Mouse (Mus musculus): ENCODE measurements around the gene Tbc1d8b. TPM values are rescaled to one million over a fixed set of nuclear protein-coding genes. Genes with fewer than 3 reads are reported as not detected.
A peak's percentile ranks its signal among the peaks of the same experiment; 100 is the strongest.

Tbc1d8b gene
- 1.8 and 2.0 TPM in 2 replicates for polyA plus RNA-seq (2014; fragmentation: Nextera tagmentation; extraction: Ambion mirVana)

DNA sequence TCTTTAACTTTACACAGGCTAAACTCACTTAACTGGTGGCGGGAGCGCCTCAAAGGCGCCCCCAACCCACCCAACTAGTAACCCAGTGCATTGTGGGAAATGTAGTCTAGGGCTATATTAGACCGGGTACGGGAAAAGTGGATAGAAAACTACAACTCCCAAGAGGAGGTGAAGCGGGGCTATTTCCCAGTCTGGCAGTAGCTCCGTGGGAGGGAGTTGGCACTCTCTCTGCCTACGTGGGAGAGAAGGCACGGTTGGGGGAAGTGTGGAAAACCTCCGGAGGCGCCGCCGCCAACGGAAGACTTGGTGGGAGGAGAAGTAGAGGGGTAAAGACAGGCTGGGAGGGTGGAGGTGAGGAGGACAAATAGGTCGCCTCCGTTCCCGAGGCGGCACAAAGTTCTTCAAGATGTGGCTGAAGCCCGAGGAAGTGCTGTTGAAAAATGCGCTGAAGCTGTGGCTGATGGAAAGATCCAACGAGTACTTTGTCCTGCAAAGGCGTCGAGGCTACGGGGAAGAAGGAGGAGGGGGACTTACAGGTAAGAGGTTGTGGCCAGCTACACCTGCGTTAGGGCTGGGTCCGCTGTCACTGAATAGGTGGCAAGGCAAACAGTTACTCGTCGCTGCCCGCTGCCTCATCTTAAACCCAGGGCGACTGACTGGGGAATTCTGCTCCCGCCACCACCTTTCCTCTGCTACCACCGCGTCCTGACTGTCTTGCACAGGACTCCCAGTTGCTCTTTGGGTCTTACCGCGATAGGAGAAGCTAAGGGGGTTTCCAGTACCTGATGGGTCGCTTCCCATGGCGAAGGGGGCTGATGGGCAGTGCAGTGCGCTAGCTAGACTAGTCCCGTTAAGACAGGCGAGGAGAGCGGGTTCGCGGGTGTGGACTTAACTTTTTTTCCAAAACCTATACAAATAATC, at the start of gene Tbc1d8b:
Gene Tbc1d8b, plus strand, starts transcription at position 222 of the 921 bp plus-strand sequence.
- DNase-seq (peak; percentile 94), ATAC-seq (ENCODE audit: insufficient read depth) (peak; percentile 100)
- H3K9ac ChIP-seq: peak within 1 kb of the TSS; percentile 56
- H3K9me3 ChIP-seq (ENCODE audit: low read depth, low read length): no peaks in the 10 kb centered on the region
- H3K27me3 ChIP-seq (ENCODE audit: insufficient read depth, low read length): no peaks in the 10 kb centered on the region
- WGBS: 11% methylated on average over 43 of the region's 43 CpGs
- no peaks in the 10 kb centered on the region for H3K4me1 ChIP-seq (ENCODE audit: insufficient read depth)
- H3K27ac ChIP-seq (ENCODE audit: low read depth): peak within 1 kb of the TSS; percentile 55
- H3K4me2 ChIP-seq: peak within 1 kb of the TSS; percentile 62
- peak within 1 kb of the TSS; percentile 52 for H3K4me3 ChIP-seq (ENCODE audit: low read depth, low read length)
- no peaks in the 10 kb centered on the region for H3K36me3 ChIP-seq (ENCODE audit: insufficient read depth)
- TF ChIP-seq CTCF (IDR thresholded peaks at IDR 0.05; ENCODE audit: low read depth): no peak

DNA sequence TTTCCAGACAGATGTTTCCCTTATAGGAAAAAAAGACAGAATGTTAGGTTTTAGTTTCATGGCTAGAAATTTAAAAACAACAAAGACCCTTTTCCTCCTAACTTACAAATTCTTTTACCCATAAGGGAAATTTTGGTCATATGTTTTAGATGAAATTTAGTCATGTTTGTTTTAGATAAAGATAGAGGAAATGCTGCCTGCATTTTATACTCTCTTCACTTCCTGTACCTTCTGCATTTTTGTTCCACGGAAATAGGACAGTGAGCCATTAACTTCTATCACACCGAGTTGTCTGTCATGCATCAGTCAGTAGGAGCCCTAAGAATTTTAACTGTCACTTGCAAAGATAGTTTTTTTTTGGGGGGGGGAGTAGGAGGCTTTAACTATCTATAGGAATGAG, 45.1 kb upstream of the Tbc1d8b start:
- 38% methylated on average over 2 of the region's 2 CpGs for WGBS
- DNase-seq: no peak
- ATAC-seq (ENCODE audit: insufficient read depth): no peak

DNA sequence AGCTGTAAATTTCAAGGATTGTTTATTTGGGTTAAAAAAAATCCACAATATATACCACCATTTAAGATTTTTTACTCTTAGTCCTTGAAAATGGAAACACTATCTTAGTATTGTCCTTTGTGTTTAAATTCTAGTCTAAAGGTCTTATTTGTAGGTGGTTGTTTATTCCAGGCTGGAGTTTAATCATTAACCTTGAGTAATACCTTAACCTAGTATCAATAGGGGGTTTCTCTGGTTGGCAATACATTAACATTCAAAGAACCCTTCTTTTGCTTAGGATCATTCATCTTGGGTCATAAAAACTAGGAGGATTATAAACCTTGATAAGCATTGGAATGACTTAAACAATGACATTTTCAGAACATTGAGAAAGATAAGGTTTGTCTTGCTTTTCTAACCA, 44.4 kb upstream of the Tbc1d8b start:
- no peak overlapping the region for H3K4me2 ChIP-seq
- no peak overlapping the region for H3K9ac ChIP-seq
- H3K4me3 ChIP-seq (ENCODE audit: low read depth, low read length): no peak overlapping the region
- H3K27ac ChIP-seq (ENCODE audit: low read depth): no peak overlapping the region
- no peak for TF ChIP-seq CTCF (IDR thresholded peaks at IDR 0.05; ENCODE audit: low read depth)
- no peaks in the 10 kb centered on the region for H3K4me1 ChIP-seq (ENCODE audit: insufficient read depth)
- DNase-seq (no peak), ATAC-seq (ENCODE audit: insufficient read depth) (no peak)
- H3K36me3 ChIP-seq (ENCODE audit: insufficient read depth): no peaks in the 10 kb centered on the region
- H3K9me3 ChIP-seq (ENCODE audit: low read depth, low read length): no peaks in the 10 kb centered on the region
- no peaks in the 10 kb centered on the region for H3K27me3 ChIP-seq (ENCODE audit: insufficient read depth, low read length)

More for the DNA sequence above, 45.1 kb upstream of the Tbc1d8b start:
- no peak overlapping the region for H3K9ac ChIP-seq
- no peaks in the 10 kb centered on the region for H3K27me3 ChIP-seq (ENCODE audit: insufficient read depth, low read length)
- no peaks in the 10 kb centered on the region for H3K4me1 ChIP-seq (ENCODE audit: insufficient read depth)
- no peaks in the 10 kb centered on the region for H3K9me3 ChIP-seq (ENCODE audit: low read depth, low read length)
- no peak for TF ChIP-seq CTCF (IDR thresholded peaks at IDR 0.05; ENCODE audit: low read depth)
- H3K4me3 ChIP-seq (ENCODE audit: low read depth, low read length): no peak overlapping the region
- no peak overlapping the region for H3K27ac ChIP-seq (ENCODE audit: low read depth)
- no peak overlapping the region for H3K4me2 ChIP-seq
- no peaks in the 10 kb centered on the region for H3K36me3 ChIP-seq (ENCODE audit: insufficient read depth)

DNA sequence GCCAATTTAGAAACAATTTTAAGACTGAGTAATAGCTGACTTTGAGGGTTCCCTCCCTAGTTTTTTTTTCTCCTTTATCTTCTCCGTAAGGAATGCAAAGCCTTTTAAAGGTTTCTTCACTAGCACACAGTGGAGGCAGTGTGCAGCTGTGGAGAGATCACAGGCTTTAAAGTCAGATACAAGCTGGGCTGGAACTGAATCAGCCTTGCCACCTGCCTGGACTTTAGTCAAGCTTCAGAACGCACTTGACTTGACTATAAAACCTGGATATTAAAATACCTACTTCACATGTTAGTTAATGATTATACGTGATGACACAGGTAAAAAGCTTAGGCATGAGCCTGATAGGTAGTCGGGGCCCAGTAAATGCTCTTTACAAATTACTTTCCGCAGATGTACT, 32.6 kb upstream of the Tbc1d8b start:
- Histone ChIP-seq H3K9ac (no peak overlapping the region), H3K4me1 (ENCODE audit: insufficient read depth) (no peaks in the 10 kb centered on the region), H3K36me3 (ENCODE audit: insufficient read depth) (no peaks in the 10 kb centered on the region), H3K4me2 (no peak overlapping the region), H3K9me3 (ENCODE audit: low read depth, low read length) (no peaks in the 10 kb centered on the region), H3K27me3 (ENCODE audit: insufficient read depth, low read length) (no peaks in the 10 kb centered on the region), H3K27ac (ENCODE audit: low read depth) (no peak overlapping the region), H3K4me3 (ENCODE audit: low read depth, low read length) (no peak overlapping the region)
- no peak for ATAC-seq (ENCODE audit: insufficient read depth)
- no peak for TF ChIP-seq CTCF (IDR thresholded peaks at IDR 0.05; ENCODE audit: low read depth)
- peak; percentile 3 for DNase-seq
- 67% methylated on average over 5 of the region's 5 CpGs for WGBS

DNA sequence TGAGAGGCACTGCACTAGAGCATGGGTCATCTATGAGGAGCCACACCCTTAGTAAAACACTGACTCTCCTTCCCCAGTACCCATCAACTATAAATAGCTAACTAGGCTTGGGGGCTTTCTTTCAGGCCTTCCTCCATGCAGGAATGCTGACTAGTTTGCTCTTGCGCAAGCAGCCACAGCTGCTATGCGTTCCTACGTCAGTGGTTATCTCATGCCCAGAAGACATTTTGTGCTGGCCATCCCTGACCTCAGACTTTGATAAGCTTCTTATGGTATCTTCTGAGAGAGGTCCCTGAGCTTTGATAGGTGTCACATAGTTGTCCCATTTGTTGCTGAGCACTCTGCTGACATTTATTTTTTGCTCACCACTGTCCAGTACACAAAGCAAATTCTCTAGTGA, 31.5 kb upstream of the Tbc1d8b start:
- 52% methylated on average over 3 of the region's 3 CpGs for WGBS
- TF ChIP-seq CTCF (IDR thresholded peaks at IDR 0.05; ENCODE audit: low read depth): no peak
- ATAC-seq (ENCODE audit: insufficient read depth): peak; percentile 35; the same call in 1 of the 2 replicates

DNA sequence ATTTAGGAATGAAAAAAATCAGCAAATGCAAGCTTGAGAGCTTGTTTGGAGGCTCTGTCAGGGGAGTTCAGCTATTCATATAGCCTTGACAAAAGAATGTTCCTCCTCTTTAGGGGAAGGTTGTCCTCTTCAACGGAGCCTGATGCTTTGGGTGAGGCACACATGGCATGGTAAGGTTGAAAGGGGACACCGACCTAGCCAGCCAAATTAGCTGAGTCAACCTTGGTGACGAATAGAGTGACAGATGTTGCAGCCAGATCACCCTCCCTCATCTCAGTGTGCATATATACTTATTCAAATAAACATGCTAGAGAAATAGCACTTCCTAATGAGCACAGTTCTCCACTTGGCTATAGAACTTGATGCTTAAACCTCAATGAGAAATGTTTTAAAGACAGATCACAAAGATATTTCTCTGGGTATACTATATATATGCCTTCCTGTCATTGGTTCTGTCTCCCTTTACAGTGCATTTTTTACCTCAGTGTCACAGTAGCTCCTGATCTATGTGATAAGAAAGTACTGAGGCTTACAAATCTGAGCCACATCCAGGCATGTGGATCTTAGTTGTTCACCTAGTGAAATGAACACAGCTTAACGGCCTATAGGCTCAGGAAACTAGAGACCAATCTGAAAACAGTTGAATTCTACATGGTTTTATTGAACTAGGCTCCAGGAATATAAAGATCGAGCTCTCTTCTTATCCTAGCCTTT, 30.3 kb upstream of the Tbc1d8b start:
- Histone ChIP-seq H3K36me3 (ENCODE audit: insufficient read depth) (no peaks in the 10 kb centered on the region), H3K9ac (no peak overlapping the region), H3K4me2 (no peak overlapping the region), H3K9me3 (ENCODE audit: low read depth, low read length) (no peaks in the 10 kb centered on the region), H3K27me3 (ENCODE audit: insufficient read depth, low read length) (no peaks in the 10 kb centered on the region), H3K27ac (ENCODE audit: low read depth) (no peak overlapping the region), H3K4me3 (ENCODE audit: low read depth, low read length) (no peak overlapping the region), H3K4me1 (ENCODE audit: insufficient read depth) (no peaks in the 10 kb centered on the region)
- no peak for TF ChIP-seq CTCF (IDR thresholded peaks at IDR 0.05; ENCODE audit: low read depth)
- ATAC-seq (ENCODE audit: insufficient read depth): no peak
- no peak for DNase-seq
- WGBS: 73% methylated on average over 5 of the region's 5 CpGs

More for the DNA sequence above, 31.5 kb upstream of the Tbc1d8b start:
- Histone ChIP-seq H3K27ac (ENCODE audit: low read depth) (no peak overlapping the region), H3K4me3 (ENCODE audit: low read depth, low read length) (no peak overlapping the region), H3K27me3 (ENCODE audit: insufficient read depth, low read length) (no peaks in the 10 kb centered on the region), H3K9me3 (ENCODE audit: low read depth, low read length) (no peaks in the 10 kb centered on the region), H3K9ac (no peak overlapping the region), H3K36me3 (ENCODE audit: insufficient read depth) (no peaks in the 10 kb centered on the region), H3K4me1 (ENCODE audit: insufficient read depth) (no peaks in the 10 kb centered on the region), H3K4me2 (no peak overlapping the region)
- DNase-seq: peak; percentile 11

DNA sequence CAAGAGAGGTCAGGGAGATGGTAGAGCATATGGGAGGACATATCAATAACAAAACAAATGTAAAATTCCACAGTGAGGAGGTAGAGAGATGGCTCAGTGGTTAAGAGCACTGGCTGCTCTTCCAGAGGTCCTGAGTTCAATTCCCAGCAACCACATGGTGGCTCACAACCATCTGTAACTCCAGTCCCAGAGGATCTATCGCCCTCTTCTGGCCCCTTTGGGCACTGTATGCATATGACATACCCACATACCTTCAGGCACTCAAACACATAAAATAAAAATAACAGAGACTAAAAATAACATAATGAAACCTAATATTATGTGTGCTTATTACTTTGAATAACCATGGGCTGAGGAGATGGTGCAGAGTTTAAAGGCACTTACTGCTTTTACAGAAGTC, 22.7 kb upstream of the Tbc1d8b start:
- H3K27me3 ChIP-seq (ENCODE audit: insufficient read depth, low read length): no peaks in the 10 kb centered on the region
- no peaks in the 10 kb centered on the region for H3K36me3 ChIP-seq (ENCODE audit: insufficient read depth)
- 57% methylated on average over 1 of the region's 1 CpGs for WGBS
- no peak overlapping the region for H3K4me3 ChIP-seq (ENCODE audit: low read depth, low read length)
- no peaks in the 10 kb centered on the region for H3K4me1 ChIP-seq (ENCODE audit: insufficient read depth)
- DNase-seq (no peak), ATAC-seq (ENCODE audit: insufficient read depth) (no peak)
- H3K4me2 ChIP-seq: no peak overlapping the region
- no peak overlapping the region for H3K27ac ChIP-seq (ENCODE audit: low read depth)
- H3K9ac ChIP-seq: no peak overlapping the region
- TF ChIP-seq CTCF (IDR thresholded peaks at IDR 0.05; ENCODE audit: low read depth): no peak
- H3K9me3 ChIP-seq (ENCODE audit: low read depth, low read length): no peaks in the 10 kb centered on the region

Data from lung, embryonic 14.5 days (tissue).